Mouse (Mus musculus): Measurements from ENCODE around the gene Plpp6. TPM values are rescaled to one million over a fixed set of nuclear protein-coding genes. Genes with fewer than 3 reads are reported as not detected.
A peak's percentile ranks its signal among the peaks of the same experiment; 100 is the strongest.

Gene Plpp6
- 15.9 and 18.1 TPM in 2 replicates for polyA plus RNA-seq (2014; fragmentation: Nextera tagmentation; extraction: Ambion mirVana)

DNA sequence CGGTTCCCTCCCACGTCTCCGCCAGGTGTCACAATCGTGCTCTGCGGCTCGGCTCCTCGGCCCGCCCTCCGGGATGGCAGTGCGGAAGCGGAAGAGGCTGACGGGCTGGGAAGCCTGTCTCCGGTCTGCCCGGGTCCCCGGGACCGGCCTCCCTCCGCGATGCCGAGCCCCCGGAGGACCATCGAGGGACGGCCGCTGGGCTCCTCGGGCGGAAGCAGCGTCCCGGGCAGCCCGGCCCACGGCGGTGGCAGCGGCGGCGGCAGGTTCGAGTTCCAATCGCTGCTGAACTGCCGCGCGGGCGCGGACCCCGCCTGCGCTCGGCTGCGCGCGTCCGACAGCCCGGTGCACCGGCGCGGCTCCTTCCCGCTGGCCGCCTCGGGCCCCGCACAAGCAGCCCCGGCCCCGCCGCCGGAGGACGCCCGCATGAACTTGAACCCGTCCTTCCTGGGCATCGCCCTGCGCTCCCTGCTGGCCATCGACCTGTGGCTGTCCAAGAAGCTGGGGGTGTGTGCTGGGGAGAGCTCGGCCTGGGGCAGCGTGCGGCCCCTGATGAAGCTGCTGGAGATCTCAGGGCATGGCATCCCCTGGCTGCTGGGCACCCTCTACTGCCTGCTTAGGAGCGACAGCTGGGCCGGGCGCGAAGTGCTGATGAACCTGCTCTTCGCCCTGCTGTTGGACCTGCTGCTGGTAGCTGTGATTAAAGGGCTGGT is at the start of gene Plpp6:
Gene Plpp6 (plus strand): TSS at position 112 of the 710 bp plus-strand sequence.
- H3K4me3 ChIP-seq (ENCODE audit: low read depth, low read length), result peak within 1 kb of the TSS; percentile 76
- 0 out of 2 replicates have a peak, but pooled peaks cover 5% of the 10 kb centered on the region for H3K4me1 ChIP-seq (ENCODE audit: control insufficient read depth, insufficient read depth, low read length)
- WGBS, result under 1% methylated on average over 54 of the region's 73 CpGs
- peak within 1 kb of the TSS; percentile 87 for H3K9ac ChIP-seq (replicated peaks; ENCODE audit: low read depth, low read length)
- H3K4me2 ChIP-seq (ENCODE audit: low read depth, low read length), result peak within 1 kb of the TSS; percentile 90
- peak; percentile 93 for ATAC-seq (ENCODE audit: low read depth)
- no peaks in the 10 kb centered on the region for H3K9me3 ChIP-seq (ENCODE audit: control insufficient read depth, low read length)
- no peaks in the 10 kb centered on the region for H3K36me3 ChIP-seq (ENCODE audit: control insufficient read depth, insufficient read depth, low read length)
- no peaks in the 10 kb centered on the region for H3K27me3 ChIP-seq (ENCODE audit: control insufficient read depth, insufficient read depth, low read length)
- H3K27ac ChIP-seq (ENCODE audit: low read depth, low read length), result peak within 1 kb of the TSS; percentile 84

DNA sequence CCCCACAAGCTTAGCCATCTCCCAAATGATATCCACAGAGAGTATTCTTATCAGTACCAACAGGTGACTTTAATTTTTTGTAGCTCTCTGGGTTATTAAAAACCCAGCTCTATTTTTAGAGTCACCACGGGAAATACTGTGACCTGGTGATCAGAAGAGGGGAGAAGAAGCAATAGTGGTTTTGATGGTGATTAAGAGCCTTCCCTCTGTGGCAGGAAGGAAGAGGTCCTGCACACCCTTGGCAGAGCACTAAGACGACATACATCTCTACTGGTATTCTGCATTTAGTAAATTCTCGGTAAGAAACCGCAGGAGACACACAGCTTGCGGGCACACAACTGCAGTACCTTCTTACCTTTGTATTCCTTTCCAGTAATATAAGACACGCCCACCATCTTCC is 49.2 kb upstream of the Plpp6 start:
- H3K4me1 ChIP-seq (ENCODE audit: control insufficient read depth, insufficient read depth, low read length), result no peaks in the 10 kb centered on the region
- ATAC-seq (ENCODE audit: low read depth), result no peak
- WGBS, result 89% methylated on average over 6 of the region's 6 CpGs
- no peaks in the 10 kb centered on the region for H3K27me3 ChIP-seq (ENCODE audit: control insufficient read depth, insufficient read depth, low read length)
- H3K4me2 ChIP-seq (ENCODE audit: low read depth, low read length), result no peak overlapping the region
- no peaks in the 10 kb centered on the region for H3K36me3 ChIP-seq (ENCODE audit: control insufficient read depth, insufficient read depth, low read length)
- no peak overlapping the region for H3K27ac ChIP-seq (ENCODE audit: low read depth, low read length)
- no peak overlapping the region for H3K9ac ChIP-seq (replicated peaks; ENCODE audit: low read depth, low read length)
- no peaks in the 10 kb centered on the region for H3K9me3 ChIP-seq (ENCODE audit: control insufficient read depth, low read length)
- H3K4me3 ChIP-seq (ENCODE audit: low read depth, low read length), result no peak overlapping the region

- Histone ChIP-seq H3K9ac (replicated peaks; ENCODE audit: low read depth, low read length) (no peak overlapping the region), H3K9me3 (ENCODE audit: control insufficient read depth, low read length) (no peaks in the 10 kb centered on the region), H3K4me3 (ENCODE audit: low read depth, low read length) (no peak overlapping the region), H3K4me1 (ENCODE audit: control insufficient read depth, insufficient read depth, low read length) (no peaks in the 10 kb centered on the region), H3K27me3 (ENCODE audit: control insufficient read depth, insufficient read depth, low read length) (no peaks in the 10 kb centered on the region), H3K36me3 (ENCODE audit: control insufficient read depth, insufficient read depth, low read length) (no peaks in the 10 kb centered on the region), H3K27ac (ENCODE audit: low read depth, low read length) (no peak overlapping the region), H3K4me2 (ENCODE audit: low read depth, low read length) (no peak overlapping the region)
- WGBS, result 61% methylated on average over 2 of the region's 2 CpGs
- no peak for ATAC-seq (ENCODE audit: low read depth)
Observed at GRCm38 (mm10) chr19:28915602-28916250, 48.0 kb upstream of the Plpp6 start.

DNA sequence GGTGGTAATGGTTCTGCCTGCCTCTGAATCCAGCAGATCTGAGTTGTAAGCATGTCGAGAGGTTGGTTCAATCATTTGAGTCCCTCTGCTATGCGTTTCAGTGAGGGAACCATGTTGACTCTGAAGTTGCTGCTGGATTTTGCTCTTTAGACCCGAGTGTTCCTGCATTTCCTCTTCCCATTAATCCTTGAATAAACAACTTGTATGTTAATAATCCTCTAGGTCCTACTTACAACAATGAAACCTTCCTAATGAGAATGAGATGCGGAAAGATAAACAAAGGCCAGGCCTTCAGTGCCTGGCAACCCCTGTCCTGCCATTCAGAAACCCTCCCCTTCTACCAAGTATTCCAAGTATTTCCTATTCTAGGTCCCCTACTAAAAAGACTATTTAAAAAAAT is 47.3 kb upstream of the Plpp6 start:
- H3K9me3 ChIP-seq (ENCODE audit: control insufficient read depth, low read length), result no peaks in the 10 kb centered on the region
- H3K27me3 ChIP-seq (ENCODE audit: control insufficient read depth, insufficient read depth, low read length), result no peaks in the 10 kb centered on the region
- H3K4me3 ChIP-seq (ENCODE audit: low read depth, low read length), result no peak overlapping the region
- H3K36me3 ChIP-seq (ENCODE audit: control insufficient read depth, insufficient read depth, low read length), result no peaks in the 10 kb centered on the region
- H3K4me1 ChIP-seq (ENCODE audit: control insufficient read depth, insufficient read depth, low read length), result no peaks in the 10 kb centered on the region
- 77% methylated on average over 4 of the region's 4 CpGs for WGBS
- no peak overlapping the region for H3K4me2 ChIP-seq (ENCODE audit: low read depth, low read length)
- no peak overlapping the region for H3K9ac ChIP-seq (replicated peaks; ENCODE audit: low read depth, low read length)
- no peak overlapping the region for H3K27ac ChIP-seq (ENCODE audit: low read depth, low read length)
- no peak for ATAC-seq (ENCODE audit: low read depth)

- no peaks in the 10 kb centered on the region for H3K4me1 ChIP-seq (ENCODE audit: control insufficient read depth, insufficient read depth, low read length)
- H3K36me3 ChIP-seq (ENCODE audit: control insufficient read depth, insufficient read depth, low read length), result no peaks in the 10 kb centered on the region
- H3K27ac ChIP-seq (ENCODE audit: low read depth, low read length), result no peak overlapping the region
- no peaks in the 10 kb centered on the region for H3K9me3 ChIP-seq (ENCODE audit: control insufficient read depth, low read length)
- no peak overlapping the region for H3K9ac ChIP-seq (replicated peaks; ENCODE audit: low read depth, low read length)
- no peak for ATAC-seq (ENCODE audit: low read depth)
- no peak overlapping the region for H3K4me2 ChIP-seq (ENCODE audit: low read depth, low read length)
- 83% methylated on average over 5 of the region's 5 CpGs for WGBS
- no peak overlapping the region for H3K4me3 ChIP-seq (ENCODE audit: low read depth, low read length)
- no peaks in the 10 kb centered on the region for H3K27me3 ChIP-seq (ENCODE audit: control insufficient read depth, insufficient read depth, low read length)
Observed at GRCm38 (mm10) chr19:28917839-28918238, 45.9 kb upstream of the Plpp6 start.

GRCm38 (mm10) chr19:28926366-28926765 is 37.4 kb upstream of the Plpp6 start:
- no peak overlapping the region for H3K4me2 ChIP-seq (ENCODE audit: low read depth, low read length)
- no peak overlapping the region for H3K9ac ChIP-seq (replicated peaks; ENCODE audit: low read depth, low read length)

GRCm38 (mm10) chr19:28927396-28927795 is 36.4 kb upstream of the Plpp6 start:
- Histone ChIP-seq H3K9me3 (ENCODE audit: control insufficient read depth, low read length) (no peaks in the 10 kb centered on the region), H3K4me1 (ENCODE audit: control insufficient read depth, insufficient read depth, low read length) (no peaks in the 10 kb centered on the region), H3K27ac (ENCODE audit: low read depth, low read length) (no peak overlapping the region), H3K27me3 (ENCODE audit: control insufficient read depth, insufficient read depth, low read length) (no peaks in the 10 kb centered on the region), H3K9ac (replicated peaks; ENCODE audit: low read depth, low read length) (no peak overlapping the region), H3K4me3 (ENCODE audit: low read depth, low read length) (no peak overlapping the region), H3K4me2 (ENCODE audit: low read depth, low read length) (no peak overlapping the region), H3K36me3 (ENCODE audit: control insufficient read depth, insufficient read depth, low read length) (no peaks in the 10 kb centered on the region)
- 82% methylated on average over 4 of the region's 4 CpGs for WGBS
- ATAC-seq (ENCODE audit: low read depth), result no peak

More at GRCm38 (mm10) chr19:28926366-28926765, 37.4 kb upstream of the Plpp6 start:
- H3K4me3 ChIP-seq (ENCODE audit: low read depth, low read length), result no peak overlapping the region
- no peaks in the 10 kb centered on the region for H3K27me3 ChIP-seq (ENCODE audit: control insufficient read depth, insufficient read depth, low read length)
- no peaks in the 10 kb centered on the region for H3K9me3 ChIP-seq (ENCODE audit: control insufficient read depth, low read length)
- no peak overlapping the region for H3K27ac ChIP-seq (ENCODE audit: low read depth, low read length)
- no peaks in the 10 kb centered on the region for H3K36me3 ChIP-seq (ENCODE audit: control insufficient read depth, insufficient read depth, low read length)
- H3K4me1 ChIP-seq (ENCODE audit: control insufficient read depth, insufficient read depth, low read length), result no peaks in the 10 kb centered on the region
- 85% methylated on average over 5 of the region's 5 CpGs for WGBS
- no peak for ATAC-seq (ENCODE audit: low read depth)

GRCm38 (mm10) chr19:28929034-28929433 is 34.7 kb upstream of the Plpp6 start:
- H3K9me3 ChIP-seq (ENCODE audit: control insufficient read depth, low read length), result no peaks in the 10 kb centered on the region
- no peaks in the 10 kb centered on the region for H3K4me1 ChIP-seq (ENCODE audit: control insufficient read depth, insufficient read depth, low read length)
- no peak overlapping the region for H3K4me2 ChIP-seq (ENCODE audit: low read depth, low read length)
- no peaks in the 10 kb centered on the region for H3K27me3 ChIP-seq (ENCODE audit: control insufficient read depth, insufficient read depth, low read length)
- no peak overlapping the region for H3K9ac ChIP-seq (replicated peaks; ENCODE audit: low read depth, low read length)
- no peak overlapping the region for H3K4me3 ChIP-seq (ENCODE audit: low read depth, low read length)
- no peak for ATAC-seq (ENCODE audit: low read depth)
- H3K36me3 ChIP-seq (ENCODE audit: control insufficient read depth, insufficient read depth, low read length), result no peaks in the 10 kb centered on the region
- H3K27ac ChIP-seq (ENCODE audit: low read depth, low read length), result no peak overlapping the region

- WGBS, result 92% methylated on average over 3 of the region's 3 CpGs
- Histone ChIP-seq H3K4me1 (ENCODE audit: control insufficient read depth, insufficient read depth, low read length) (no peaks in the 10 kb centered on the region), H3K27me3 (ENCODE audit: control insufficient read depth, insufficient read depth, low read length) (no peaks in the 10 kb centered on the region), H3K4me2 (ENCODE audit: low read depth, low read length) (no peak overlapping the region), H3K9ac (replicated peaks; ENCODE audit: low read depth, low read length) (no peak overlapping the region), H3K9me3 (ENCODE audit: control insufficient read depth, low read length) (no peaks in the 10 kb centered on the region), H3K27ac (ENCODE audit: low read depth, low read length) (no peak overlapping the region), H3K4me3 (ENCODE audit: low read depth, low read length) (no peak overlapping the region), H3K36me3 (ENCODE audit: control insufficient read depth, insufficient read depth, low read length) (no peaks in the 10 kb centered on the region)
- no peak for ATAC-seq (ENCODE audit: low read depth)
Observed at GRCm38 (mm10) chr19:28934897-28935296, 28.9 kb upstream of the Plpp6 start.

All from neural tube, embryonic 14.5 days (tissue).